Mouse (Mus musculus): ENCODE data around the gene Vmn2r8. TPM values are rescaled to one million over a fixed set of nuclear protein-coding genes. Genes with fewer than 3 reads are reported as not detected.

The Vmn2r8 gene
- total RNA-seq, 2 experiments from 2014 or later: not detected

Other genes with a start within 250 kb of the Vmn2r8 start
- gene Gak, start 179.1 kb downstream of the Vmn2r8 start, total RNA-seq (2021): 10 to 100 TPM; 88.2 to 97.3 TPM
- 10 to 100 TPM; 36.9 to 38.7 TPM for gene Tmem175, start 179.1 kb downstream of the Vmn2r8 start, total RNA-seq (2021)
- 1 to 10 TPM; 6.7 to 8.2 TPM for gene Idua, start 148.5 kb downstream of the Vmn2r8 start, total RNA-seq (2021)
- gene Dgkq, start 139.2 kb downstream of the Vmn2r8 start, total RNA-seq (2021): 10 to 100 TPM; 52.6 to 54.6 TPM
- 1 to 10 TPM; 2.6 to 2.8 TPM for gene Slc26a1, start 133.3 kb downstream of the Vmn2r8 start, total RNA-seq (2021)
- 10 to 100 TPM; 12.5 to 16.2 TPM for gene Fgfrl1, start 116.5 kb downstream of the Vmn2r8 start, total RNA-seq (2021)
- gene Rnf212, start 33.9 kb downstream of the Vmn2r8 start, total RNA-seq (2021): not detected
- gene Tmed11, start 13.5 kb downstream of the Vmn2r8 start, total RNA-seq (2021): not detected
- gene Vmn2r9, start 43.8 kb upstream of the Vmn2r8 start, total RNA-seq (2021): not detected
- gene Vmn2r10, start 197.7 kb upstream of the Vmn2r8 start, total RNA-seq (2021): not detected

Data from left cerebral cortex, postnatal 10 days (tissue).